Mouse (Mus musculus) forebrain, embryonic 13.5 days (tissue): ENCODE data around the gene Plb1. TPM values are rescaled to one million over a fixed set of nuclear protein-coding genes. Genes with fewer than 3 reads are reported as not detected.

Experiments
- ATAC-seq: fragments of 200-750 bp; cut with Nextera tagmentation; 2 replicates; pipeline ENCODE4 v1.8.0; 2017
- H3K27ac ChIP-seq: fragments of 300-500 bp; sonication (generic); 2 replicates; pipeline ENCODE4 v1.5.1; 2015; ENCODE audit warnings: inconsistent platforms, mild to moderate bottlenecking, moderate library complexity
- H3K27me3 ChIP-seq: fragments of 300-500 bp; sonication (generic); 2 replicates; pipeline ENCODE4 v1.6.1; 2015; ENCODE audit warnings: mild to moderate bottlenecking, inconsistent platforms
- H3K36me3 ChIP-seq: fragments of 300-500 bp; sonication (generic); 2 replicates; pipeline ENCODE4 v1.6.1; 2015; ENCODE audit warnings: mild to moderate bottlenecking, inconsistent platforms; ENCODE audit not compliant: poor library complexity, severe bottlenecking
- H3K4me1 ChIP-seq: fragments of 300-500 bp; sonication (generic); 2 replicates; pipeline ENCODE4 v1.6.1; 2015; ENCODE audit warnings: inconsistent platforms
- H3K4me2 ChIP-seq: fragments of 300-500 bp; sonication (generic); 2 replicates; pipeline ENCODE4 v1.6.1; 2015; ENCODE audit warnings: inconsistent platforms, mild to moderate bottlenecking, moderate library complexity
- H3K4me3 ChIP-seq: fragments of 300-500 bp; sonication (generic); 2 replicates; pipeline ENCODE4 v1.5.1; 2015; ENCODE audit warnings: mild to moderate bottlenecking, inconsistent platforms
- H3K9ac ChIP-seq: fragments of 300-500 bp; sonication (generic); 2 replicates; pipeline ENCODE4 v1.6.1; 2015; ENCODE audit warnings: mild to moderate bottlenecking, inconsistent platforms
- H3K9me3 ChIP-seq: fragments of 300-500 bp; sonication (generic); replicated peaks from 2 replicates; pipeline ENCODE4 v1.6.1; 2016; ENCODE audit warnings: inconsistent platforms
- WGBS: fragments of 180-500 bp; shearing (Covaris S2); methylation state at CpG from one replicate; pipeline ENCODE4 v1.1.7; 2015; 5-methylcytosine and 5-hydroxymethylcytosine counted together
- polyA plus RNA-seq: library from polyadenylated mRNA; unstranded; fragments of >200 nt; fragmentation: Nextera tagmentation; extraction: Ambion mirVana; gene quantifications from 2 replicates; pipeline ENCODE4 v1.2.1, GENCODE M21; 2015

Plb1 gene
- polyA plus RNA-seq, 1 experiment from 2014 or later = not detected

GRCm38 (mm10) chr5:32309714-32310113 lies 77.2 kb downstream of the Plb1 start:
- Histone ChIP-seq H3K4me2 (no peak overlapping the region), H3K27me3 (no peaks in the 10 kb centered on the region), H3K36me3 (no peaks in the 10 kb centered on the region), H3K9me3 (no peaks in the 10 kb centered on the region), H3K27ac (no peak overlapping the region), H3K4me1 (no peaks in the 10 kb centered on the region), H3K9ac (no peak overlapping the region), H3K4me3 (no peak overlapping the region)
- 78% methylated on average over 1 of the region's 1 CpGs for WGBS
- ATAC-seq = no peak

- Histone ChIP-seq H3K36me3 (no peaks in the 10 kb centered on the region), H3K4me1 (no peaks in the 10 kb centered on the region), H3K27me3 (no peaks in the 10 kb centered on the region), H3K4me2 (no peak overlapping the region), H3K9ac (no peak overlapping the region), H3K4me3 (no peak overlapping the region), H3K9me3 (no peaks in the 10 kb centered on the region), H3K27ac (no peak overlapping the region)
- 80% methylated on average over 5 of the region's 5 CpGs for WGBS
- ATAC-seq = no peak
These were observed 78.3 kb downstream of the Plb1 start for GRCm38 (mm10) chr5:32310802-32311201.

- Histone ChIP-seq H3K4me3 (no peak overlapping the region), H3K4me1 (no peaks in the 10 kb centered on the region), H3K36me3 (no peaks in the 10 kb centered on the region), H3K27me3 (no peaks in the 10 kb centered on the region), H3K9me3 (no peaks in the 10 kb centered on the region), H3K27ac (no peak overlapping the region), H3K4me2 (no peak overlapping the region), H3K9ac (no peak overlapping the region)
- 71% methylated on average over 3 of the region's 3 CpGs for WGBS
- no peak for ATAC-seq
These were observed 79.2 kb downstream of the Plb1 start for GRCm38 (mm10) chr5:32311589-32312166.

GRCm38 (mm10) chr5:32313671-32314070 lies 81.2 kb downstream of the Plb1 start:
- WGBS = 85% methylated on average over 6 of the region's 6 CpGs
- Histone ChIP-seq H3K9ac (no peak overlapping the region), H3K4me1 (no peaks in the 10 kb centered on the region), H3K4me3 (no peak overlapping the region), H3K4me2 (no peak overlapping the region), H3K36me3 (no peaks in the 10 kb centered on the region), H3K9me3 (no peaks in the 10 kb centered on the region), H3K27me3 (no peaks in the 10 kb centered on the region), H3K27ac (no peak overlapping the region)
- ATAC-seq = no peak

- no peaks in the 10 kb centered on the region for H3K36me3 ChIP-seq
- no peak overlapping the region for H3K4me3 ChIP-seq
- 77% methylated on average over 2 of the region's 2 CpGs for WGBS
- H3K4me1 ChIP-seq = no peaks in the 10 kb centered on the region
- H3K27me3 ChIP-seq = no peaks in the 10 kb centered on the region
- no peak overlapping the region for H3K4me2 ChIP-seq
- H3K9me3 ChIP-seq = no peaks in the 10 kb centered on the region
- H3K27ac ChIP-seq = no peak overlapping the region
- H3K9ac ChIP-seq = no peak overlapping the region
- no peak for ATAC-seq
These were observed 82.2 kb downstream of the Plb1 start for GRCm38 (mm10) chr5:32314731-32315130.

GRCm38 (mm10) chr5:32322146-32322811 lies 89.8 kb downstream of the Plb1 start:
- no peak overlapping the region for H3K4me3 ChIP-seq
- H3K36me3 ChIP-seq = no peaks in the 10 kb centered on the region
- ATAC-seq = peak; percentile 65; the same call in 1 of the 2 replicates
- H3K9ac ChIP-seq = no peak overlapping the region
- no peaks in the 10 kb centered on the region for H3K9me3 ChIP-seq
- no peaks in the 10 kb centered on the region for H3K4me1 ChIP-seq
- no peak overlapping the region for H3K27ac ChIP-seq
- H3K27me3 ChIP-seq = no peaks in the 10 kb centered on the region
- 54% methylated on average over 7 of the region's 7 CpGs for WGBS
- no peak overlapping the region for H3K4me2 ChIP-seq

- 89% methylated on average over 7 of the region's 7 CpGs for whole genome bisulfite sequencing
- H3K36me3 ChIP-seq = no peaks in the 10 kb centered on the region
These were observed 95.6 kb downstream of the Plb1 start for GRCm38 (mm10) chr5:32328139-32328538.

GRCm38 (mm10) chr5:32332591-32332990 lies 100.1 kb downstream of the Plb1 start:
- Histone ChIP-seq H3K4me1 (peaks cover 17% of the 10 kb centered on the region), H3K9me3 (no peaks in the 10 kb centered on the region), H3K36me3 (no peaks in the 10 kb centered on the region), H3K4me2 (no peak overlapping the region), H3K4me3 (no peak overlapping the region), H3K27ac (no peak overlapping the region), H3K27me3 (no peaks in the 10 kb centered on the region), H3K9ac (no peak overlapping the region)
- whole genome bisulfite sequencing = 89% methylated on average over 4 of the region's 4 CpGs
- no peak for ATAC-seq

More at GRCm38 (mm10) chr5:32328139-32328538, 95.6 kb downstream of the Plb1 start:
- Histone ChIP-seq H3K27ac (no peak overlapping the region), H3K9me3 (no peaks in the 10 kb centered on the region), H3K9ac (no peak overlapping the region), H3K4me1 (no peaks in the 10 kb centered on the region), H3K27me3 (no peaks in the 10 kb centered on the region), H3K4me2 (no peak overlapping the region), H3K4me3 (no peak overlapping the region)
- no peak for ATAC-seq

- H3K4me2 ChIP-seq = 0 out of 2 replicates have a peak overlapping the region, but pooled peaks have one; percentile 5
- 39% methylated on average over 6 of the region's 6 CpGs for WGBS
- 0 out of 2 replicates have a peak overlapping the region, but pooled peaks have one; percentile 10 for H3K27ac ChIP-seq
- peak; percentile 97 for ATAC-seq
- H3K9me3 ChIP-seq = no peaks in the 10 kb centered on the region
- peaks cover 17% of the 10 kb centered on the region for H3K4me1 ChIP-seq
- no peaks in the 10 kb centered on the region for H3K36me3 ChIP-seq
- H3K4me3 ChIP-seq = no peak overlapping the region
- H3K9ac ChIP-seq = no peak overlapping the region
- no peaks in the 10 kb centered on the region for H3K27me3 ChIP-seq
These were observed 102.7 kb downstream of the Plb1 start for GRCm38 (mm10) chr5:32335172-32335571.

GRCm38 (mm10) chr5:32336092-32336491 lies 103.6 kb downstream of the Plb1 start:
- H3K27ac ChIP-seq = no peak overlapping the region
- H3K27me3 ChIP-seq = no peaks in the 10 kb centered on the region
- no peak for ATAC-seq
- no peak overlapping the region for H3K4me3 ChIP-seq
- H3K9me3 ChIP-seq = no peaks in the 10 kb centered on the region
- no peak overlapping the region for H3K4me2 ChIP-seq
- peaks cover 19% of the 10 kb centered on the region for H3K4me1 ChIP-seq
- WGBS = 69% methylated on average over 5 of the region's 5 CpGs
- no peaks in the 10 kb centered on the region for H3K36me3 ChIP-seq
- H3K9ac ChIP-seq = no peak overlapping the region

GRCm38 (mm10) chr5:32337336-32337735 lies 104.8 kb downstream of the Plb1 start:
- WGBS = 81% methylated on average over 1 of the region's 1 CpGs
- Histone ChIP-seq H3K27ac (no peak overlapping the region), H3K27me3 (no peaks in the 10 kb centered on the region), H3K4me3 (no peak overlapping the region), H3K9me3 (no peaks in the 10 kb centered on the region), H3K4me1 (peaks cover 19% of the 10 kb centered on the region), H3K9ac (no peak overlapping the region), H3K36me3 (no peaks in the 10 kb centered on the region), H3K4me2 (no peak overlapping the region)
- no peak for ATAC-seq

- no peak for ATAC-seq
- no peaks in the 10 kb centered on the region for H3K36me3 ChIP-seq
- H3K4me3 ChIP-seq = no peak overlapping the region
- no peak overlapping the region for H3K27ac ChIP-seq
- WGBS = 59% methylated on average over 2 of the region's 2 CpGs
- no peak overlapping the region for H3K9ac ChIP-seq
- H3K9me3 ChIP-seq = no peaks in the 10 kb centered on the region
- H3K4me2 ChIP-seq = no peak overlapping the region
- no peaks in the 10 kb centered on the region for H3K27me3 ChIP-seq
- peaks cover 19% of the 10 kb centered on the region for H3K4me1 ChIP-seq
These were observed 105.8 kb downstream of the Plb1 start for GRCm38 (mm10) chr5:32338339-32338738.

- 71% methylated on average over 3 of the region's 3 CpGs for WGBS
- H3K9ac ChIP-seq = no peak overlapping the region
- no peaks in the 10 kb centered on the region for H3K36me3 ChIP-seq
- no peaks in the 10 kb centered on the region for H3K27me3 ChIP-seq
- H3K4me2 ChIP-seq = no peak overlapping the region
- no peaks in the 10 kb centered on the region for H3K9me3 ChIP-seq
- H3K4me1 ChIP-seq = peaks cover 19% of the 10 kb centered on the region
- no peak overlapping the region for H3K4me3 ChIP-seq
- no peak overlapping the region for H3K27ac ChIP-seq
- ATAC-seq = no peak
These were observed 106.3 kb downstream of the Plb1 start for GRCm38 (mm10) chr5:32338766-32339165.
